Mouse (Mus musculus) liver, embryonic 12.5 days (tissue): ENCODE data around the gene Trim59. TPM values are rescaled to one million over a fixed set of nuclear protein-coding genes. Genes with fewer than 3 reads are reported as not detected.

Experiments
- ATAC-seq: fragments of 200-750 bp; cut with Nextera tagmentation; 2 replicates; pipeline ENCODE4 v1.8.0; 2017; ENCODE audit warnings: moderate number of reproducible peaks, mild to moderate bottlenecking, moderate library complexity
- H3K27ac ChIP-seq: fragments of 300-500 bp; sonication (generic); 2 replicates; pipeline ENCODE4 v1.5.1; 2016; ENCODE audit warnings: mild to moderate bottlenecking
- H3K27me3 ChIP-seq: fragments of 300-500 bp; sonication (generic); replicated peaks from 2 replicates; pipeline ENCODE4 v1.6.1; 2016; ENCODE audit warnings: mild to moderate bottlenecking, moderate library complexity
- H3K36me3 ChIP-seq: fragments of 300-500 bp; sonication (generic); 2 replicates; pipeline ENCODE4 v1.6.1; 2016; ENCODE audit warnings: mild to moderate bottlenecking, moderate library complexity
- H3K4me1 ChIP-seq: fragments of 300-500 bp; sonication (generic); 2 replicates; pipeline ENCODE4 v1.6.1; 2016
- H3K4me2 ChIP-seq: fragments of 300-500 bp; sonication (generic); 2 replicates; pipeline ENCODE4 v1.6.1; 2016; ENCODE audit warnings: mild to moderate bottlenecking, moderate library complexity
- H3K4me3 ChIP-seq: fragments of 300-500 bp; sonication (generic); 2 replicates; pipeline ENCODE4 v1.5.1; 2016; ENCODE audit warnings: mild to moderate bottlenecking, moderate library complexity
- H3K9ac ChIP-seq: fragments of 300-500 bp; sonication (generic); 2 replicates; pipeline ENCODE4 v1.6.1; 2016; ENCODE audit warnings: mild to moderate bottlenecking, moderate library complexity
- H3K9me3 ChIP-seq: fragments of 300-500 bp; sonication (generic); replicated peaks from 2 replicates; pipeline ENCODE4 v1.6.1; 2016; ENCODE audit warnings: mild to moderate bottlenecking, moderate library complexity
- WGBS: fragments of 180-500 bp; shearing (Covaris S2); methylation state at CpG from one replicate; pipeline ENCODE4 v1.1.7; 2016; ENCODE audit not compliant: insufficient replicate concordance; 5-methylcytosine and 5-hydroxymethylcytosine counted together
- polyA plus RNA-seq: library from polyadenylated mRNA; unstranded; fragments of >200 nt; fragmentation: Nextera tagmentation; extraction: Ambion mirVana; gene quantifications from 2 replicates; pipeline ENCODE4 v1.2.1, GENCODE M21; 2016

Trim59 gene
- polyA plus RNA-seq: 162 and 164 TPM in 2 replicates

DNA sequence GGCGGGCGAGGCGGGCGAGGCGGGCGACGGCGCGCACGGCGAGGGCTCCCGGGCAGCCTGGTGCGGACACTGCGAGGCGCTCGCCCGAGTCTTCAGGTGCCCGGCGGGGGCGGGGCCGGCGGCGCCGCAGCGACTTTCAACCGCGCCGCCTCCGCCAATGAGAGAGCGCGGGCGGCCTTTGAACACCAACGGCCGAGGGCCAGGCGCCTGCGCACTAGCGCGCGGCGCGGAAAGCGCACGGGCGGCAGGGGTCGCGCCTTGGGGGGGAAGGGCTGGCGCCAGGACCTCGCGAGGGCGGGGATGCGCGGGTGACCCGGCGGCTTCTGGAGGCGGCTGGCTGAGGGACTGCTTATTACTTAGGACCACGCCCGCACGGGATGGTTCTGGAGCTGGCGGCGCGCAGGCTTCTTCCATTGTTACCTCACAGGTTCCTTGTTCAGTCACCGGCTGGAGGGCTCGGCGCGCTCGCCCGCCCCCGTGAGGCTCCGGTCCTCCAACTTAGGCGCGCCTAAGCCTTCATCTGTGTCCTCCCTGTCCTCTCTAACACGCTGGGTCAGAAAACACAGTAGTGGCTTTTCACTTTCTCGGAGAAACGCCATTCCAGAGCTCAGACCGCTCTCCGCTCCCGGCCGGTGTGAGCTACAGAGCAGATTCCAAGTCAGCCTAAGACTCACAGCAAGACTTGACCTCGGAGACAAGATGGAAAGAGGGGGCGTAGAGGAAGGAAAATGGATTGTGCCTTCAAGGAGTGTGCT, at the start of gene Trim59:
Gene Trim59, minus strand, starts transcription at position 111 of the 755 bp plus-strand sequence.
- peaks cover 31% of the 10 kb centered on the region for H3K36me3 ChIP-seq
- H3K9me3 ChIP-seq: no peaks in the 10 kb centered on the region
- H3K4me3 ChIP-seq: peak within 1 kb of the TSS; percentile 96
- no peaks in the 10 kb centered on the region for H3K27me3 ChIP-seq
- under 1% methylated on average over 74 of the region's 80 CpGs for WGBS
- peak; percentile 91 for ATAC-seq
- H3K4me1 ChIP-seq: peaks cover 53% of the 10 kb centered on the region
- peak within 1 kb of the TSS; percentile 88 for H3K4me2 ChIP-seq
- H3K27ac ChIP-seq: peak within 1 kb of the TSS; percentile 98
- peak within 1 kb of the TSS; percentile 99 for H3K9ac ChIP-seq

DNA sequence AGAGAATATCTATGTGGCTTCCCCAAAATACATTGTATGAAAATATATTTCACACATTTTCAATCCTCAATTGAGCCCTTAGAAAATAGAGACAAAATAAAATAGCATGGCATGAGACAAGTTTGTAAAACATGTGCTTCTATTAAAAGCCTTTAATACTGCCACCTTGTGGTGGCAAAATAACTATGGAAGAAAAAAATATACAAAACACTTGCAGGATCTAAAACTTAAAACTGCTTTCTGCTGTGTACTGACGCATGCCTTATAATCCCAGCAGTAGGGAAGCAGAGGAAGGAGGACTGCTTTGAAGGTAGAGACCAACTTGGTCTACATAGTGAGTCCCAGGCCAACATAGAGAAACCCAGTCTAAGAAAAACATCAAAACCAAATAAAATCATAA, 19.4 kb upstream of the Trim59 start:
- no peak for ATAC-seq
- 46% methylated on average over 1 of the region's 1 CpGs for WGBS
- H3K4me3 ChIP-seq: no peak overlapping the region
- no peaks in the 10 kb centered on the region for H3K36me3 ChIP-seq
- H3K4me2 ChIP-seq: no peak overlapping the region
- no peaks in the 10 kb centered on the region for H3K9me3 ChIP-seq
- H3K9ac ChIP-seq: no peak overlapping the region
- no peaks in the 10 kb centered on the region for H3K27me3 ChIP-seq
- no peak overlapping the region; the same call in 1 of the 2 replicates for H3K27ac ChIP-seq
- peaks cover 26% of the 10 kb centered on the region for H3K4me1 ChIP-seq

DNA sequence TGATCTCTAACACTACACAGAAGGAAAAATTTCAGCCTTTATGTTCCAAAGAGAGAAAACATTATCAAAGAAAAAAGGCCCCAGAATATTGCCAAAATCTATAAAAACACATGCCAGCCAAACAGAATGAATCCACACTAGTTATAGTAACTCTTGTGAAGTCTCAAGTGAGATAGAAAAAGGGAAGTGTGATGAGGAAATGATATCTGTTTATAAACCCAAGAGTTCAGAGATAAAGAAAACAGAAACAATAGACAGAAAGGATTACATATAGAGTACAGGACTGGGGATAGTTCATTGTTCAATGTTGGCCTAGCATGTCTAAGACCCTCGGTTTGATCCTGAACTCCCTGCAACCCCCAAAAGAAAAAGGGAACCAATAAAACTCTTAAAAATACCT, 18.2 kb upstream of the Trim59 start:
- Histone ChIP-seq H3K9me3 (no peaks in the 10 kb centered on the region), H3K4me1 (peaks cover 22% of the 10 kb centered on the region), H3K36me3 (no peaks in the 10 kb centered on the region), H3K9ac (no peak overlapping the region; the same call in 1 of the 2 replicates), H3K27ac (peak overlapping the region; percentile 53; the same call in 1 of the 2 replicates), H3K4me3 (no peak overlapping the region), H3K4me2 (no peak overlapping the region), H3K27me3 (no peaks in the 10 kb centered on the region)
- no peak for ATAC-seq
- WGBS: 57% methylated on average over 1 of the region's 1 CpGs

DNA sequence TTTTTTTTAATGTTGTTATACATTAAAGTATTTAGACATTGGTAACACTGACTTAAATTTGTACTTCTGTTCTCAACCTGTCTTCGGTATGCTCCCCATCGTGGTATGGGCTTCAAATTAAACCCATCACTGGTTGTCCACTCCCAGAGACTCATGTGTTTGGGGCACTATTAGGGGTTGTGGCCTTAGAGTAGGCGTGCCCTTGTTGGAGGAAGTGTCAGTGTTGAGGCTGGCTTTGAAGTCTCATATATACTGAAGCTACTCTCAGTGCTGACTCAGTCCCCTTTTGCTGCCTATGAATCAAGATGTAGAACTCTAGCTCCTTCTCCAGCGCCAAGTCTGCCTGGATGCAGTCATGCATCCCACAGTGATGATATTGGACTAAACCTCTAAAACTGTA, 16.1 kb upstream of the Trim59 start:
- Histone ChIP-seq H3K4me1 (peaks cover 43% of the 10 kb centered on the region), H3K27me3 (no peaks in the 10 kb centered on the region), H3K9me3 (no peaks in the 10 kb centered on the region), H3K9ac (no peak overlapping the region), H3K36me3 (no peaks in the 10 kb centered on the region), H3K27ac (no peak overlapping the region), H3K4me3 (no peak overlapping the region), H3K4me2 (no peak overlapping the region)
- ATAC-seq: peak; percentile 31; the same call in 1 of the 2 replicates
- 83% methylated on average over 4 of the region's 4 CpGs for WGBS

DNA sequence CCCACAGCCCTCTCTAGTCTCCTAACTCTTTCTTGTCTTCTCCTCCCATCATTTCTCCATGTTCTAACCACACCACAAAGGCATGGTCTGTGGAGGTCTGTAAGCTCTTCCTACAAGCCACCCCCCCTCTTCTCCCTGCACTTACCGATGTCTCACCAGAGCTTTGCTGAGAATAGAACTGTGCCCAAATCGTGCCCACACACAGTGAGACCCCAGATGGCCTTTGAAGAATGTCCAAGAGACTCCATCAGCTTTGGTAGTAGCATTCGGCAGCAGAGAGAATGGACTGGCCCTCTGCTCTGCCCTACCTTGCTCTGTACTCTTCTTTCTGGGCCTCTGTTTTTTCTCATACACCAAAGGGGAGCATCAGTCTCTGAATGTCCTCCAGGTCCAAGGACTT, 11.3 kb upstream of the Trim59 start:
- H3K27me3 ChIP-seq: no peaks in the 10 kb centered on the region
- no peaks in the 10 kb centered on the region for H3K36me3 ChIP-seq
- 67% methylated on average over 3 of the region's 3 CpGs for WGBS
- no peak overlapping the region for H3K4me3 ChIP-seq
- ATAC-seq: no peak
- peak overlapping the region; percentile 97 for H3K27ac ChIP-seq
- no peaks in the 10 kb centered on the region for H3K9me3 ChIP-seq
- peaks cover 70% of the 10 kb centered on the region for H3K4me1 ChIP-seq
- peak overlapping the region; percentile 54 for H3K4me2 ChIP-seq
- H3K9ac ChIP-seq: peak overlapping the region; percentile 58

DNA sequence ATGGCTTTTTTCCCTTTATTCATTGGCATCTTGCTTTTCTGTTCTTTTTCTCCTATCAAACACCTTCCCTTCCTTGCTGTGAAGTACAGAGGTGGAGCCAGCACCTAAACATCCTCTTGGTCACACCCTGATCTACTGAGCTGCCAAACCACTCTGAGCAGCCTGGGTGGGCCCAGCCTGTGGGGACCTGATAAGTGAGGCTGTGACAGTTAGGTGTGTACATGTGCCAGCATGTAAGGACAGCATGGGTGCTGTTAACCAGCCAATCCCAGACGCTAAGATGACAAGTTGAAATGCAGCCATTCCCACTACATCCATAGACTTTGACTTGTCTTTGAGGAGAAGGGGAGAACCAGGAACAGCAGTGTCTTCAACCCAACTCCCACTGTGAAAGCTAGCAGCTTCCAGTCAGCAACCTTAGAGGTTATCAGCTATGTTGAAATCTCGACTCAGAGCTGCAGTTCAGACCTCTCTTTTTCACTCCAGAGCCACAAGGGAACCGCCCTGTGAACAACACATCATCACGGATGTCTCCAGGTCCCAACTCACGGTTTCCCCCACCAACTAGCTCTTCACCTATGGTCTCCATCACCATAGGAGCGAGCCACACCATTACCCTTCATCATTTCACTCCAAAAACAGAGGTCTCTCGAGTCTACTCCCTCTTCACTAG, 10.3 kb upstream of the Trim59 start:
- 28% methylated on average over 7 of the region's 7 CpGs for WGBS
- no peaks in the 10 kb centered on the region for H3K9me3 ChIP-seq
- no peaks in the 10 kb centered on the region for H3K36me3 ChIP-seq
- H3K9ac ChIP-seq: peak overlapping the region; percentile 59
- H3K27me3 ChIP-seq: no peaks in the 10 kb centered on the region
- H3K27ac ChIP-seq: peak overlapping the region; percentile 97
- peak overlapping the region; percentile 3 for H3K4me3 ChIP-seq
- peak overlapping the region; percentile 54 for H3K4me2 ChIP-seq
- H3K4me1 ChIP-seq: peaks cover 70% of the 10 kb centered on the region
- peak; percentile 100 for ATAC-seq

DNA sequence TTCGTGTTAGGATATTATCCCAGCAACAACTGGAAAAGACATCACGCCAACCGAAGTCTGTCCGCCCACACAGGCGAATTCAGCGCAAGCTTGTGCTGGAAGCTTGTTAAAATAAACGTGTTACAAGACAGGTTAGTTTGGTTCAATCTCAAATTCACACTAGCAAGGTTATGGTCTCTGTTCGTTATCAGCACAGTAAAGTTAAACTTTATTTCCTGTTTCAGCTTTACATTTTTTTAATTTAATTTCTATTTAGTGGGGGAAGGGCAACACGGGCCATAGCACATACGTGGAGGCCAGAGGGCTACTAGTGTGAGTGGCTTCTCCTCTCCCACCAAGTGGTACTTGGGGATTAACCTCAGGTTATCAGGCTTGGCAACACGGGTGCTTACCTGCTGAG, 7.3 kb upstream of the Trim59 start:
- ATAC-seq: no peak
- Histone ChIP-seq H3K27me3 (no peaks in the 10 kb centered on the region), H3K27ac (no peak overlapping the region), H3K36me3 (no peaks in the 10 kb centered on the region), H3K4me1 (peaks cover 73% of the 10 kb centered on the region), H3K9me3 (no peaks in the 10 kb centered on the region), H3K9ac (no peak overlapping the region), H3K4me3 (no peak overlapping the region), H3K4me2 (no peak overlapping the region)
- 83% methylated on average over 11 of the region's 11 CpGs for WGBS

DNA sequence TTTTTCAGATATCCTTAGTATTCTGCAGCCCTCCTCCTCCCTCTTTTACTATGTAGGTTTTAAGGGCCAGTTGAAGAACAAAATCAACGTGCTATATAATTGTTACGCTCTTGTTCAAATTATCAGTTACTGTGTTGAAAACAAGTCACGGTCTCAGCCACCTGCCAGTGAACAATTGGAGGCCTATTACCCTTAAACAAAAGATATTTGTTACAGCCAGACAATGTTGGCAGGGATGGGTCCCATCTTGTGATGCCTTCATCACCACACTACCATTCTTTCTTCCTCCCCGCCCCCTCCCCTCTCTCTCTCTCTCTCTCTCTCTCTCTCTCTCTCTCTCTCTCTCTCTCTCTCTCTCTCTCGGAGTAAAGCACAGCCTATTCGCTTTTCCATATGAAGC, 4.5 kb upstream of the Trim59 start:
- Histone ChIP-seq H3K4me2 (no peak overlapping the region), H3K9ac (no peak overlapping the region), H3K36me3 (no peaks in the 10 kb centered on the region), H3K4me3 (no peak overlapping the region), H3K27ac (no peak overlapping the region), H3K27me3 (no peaks in the 10 kb centered on the region), H3K9me3 (no peaks in the 10 kb centered on the region), H3K4me1 (peaks cover 64% of the 10 kb centered on the region)
- 83% methylated on average over 6 of the region's 6 CpGs for WGBS
- ATAC-seq: no peak

DNA sequence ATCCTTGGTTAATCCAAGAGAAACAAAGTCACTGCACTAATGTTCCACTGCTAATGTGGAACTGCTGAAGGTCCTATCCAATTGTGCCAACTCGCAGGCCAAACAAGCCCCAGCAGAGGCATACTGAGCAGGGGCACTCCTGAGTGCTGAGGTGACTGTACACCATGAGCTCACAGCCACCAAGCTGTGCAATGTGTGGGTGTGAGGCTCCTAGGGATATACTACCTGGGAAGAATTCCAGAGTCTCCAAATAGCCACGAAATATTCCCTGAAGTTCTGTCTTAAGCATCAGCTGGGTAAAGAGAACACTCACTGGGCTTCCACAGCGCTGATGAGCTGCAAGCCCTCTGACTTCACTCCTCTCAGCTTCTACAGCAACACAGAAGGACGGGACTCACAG, 3.1 kb upstream of the Trim59 start:
- 77% methylated on average over 4 of the region's 4 CpGs for WGBS
- Histone ChIP-seq H3K36me3 (peaks cover 6% of the 10 kb centered on the region), H3K27me3 (no peaks in the 10 kb centered on the region), H3K4me2 (no peak overlapping the region), H3K4me1 (peaks cover 54% of the 10 kb centered on the region), H3K9me3 (no peaks in the 10 kb centered on the region), H3K27ac (peak overlapping the region; percentile 1; the same call in 1 of the 2 replicates), H3K4me3 (no peak overlapping the region), H3K9ac (no peak overlapping the region)
- no peak for ATAC-seq

DNA sequence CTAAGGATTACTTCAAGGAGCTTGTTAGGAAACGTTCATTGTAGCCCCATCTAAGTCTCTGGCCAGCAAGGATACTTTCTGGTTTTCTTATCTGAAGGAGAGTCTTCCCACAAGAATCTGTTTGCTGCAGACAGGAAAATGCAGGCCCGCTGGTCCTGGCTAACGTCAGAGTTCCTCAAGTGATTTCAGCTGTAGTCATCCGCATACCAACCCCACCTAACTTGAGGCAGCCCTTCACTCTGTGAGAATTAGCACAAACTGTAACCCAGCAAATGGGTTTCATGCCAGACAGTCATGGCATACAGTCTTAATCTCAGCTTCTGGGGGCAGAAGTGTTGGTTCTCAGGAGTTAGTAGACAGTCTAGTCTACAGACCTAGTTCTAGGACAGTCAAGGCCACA, 2.0 kb upstream of the Trim59 start:
- peak overlapping the region; percentile 79 for H3K27ac ChIP-seq
- H3K4me3 ChIP-seq: no peak overlapping the region
- WGBS: 17% methylated on average over 4 of the region's 4 CpGs
- H3K27me3 ChIP-seq: no peaks in the 10 kb centered on the region
- H3K4me2 ChIP-seq: peak overlapping the region; percentile 88
- H3K36me3 ChIP-seq: peaks cover 14% of the 10 kb centered on the region
- H3K9ac ChIP-seq: peak overlapping the region; percentile 99
- H3K4me1 ChIP-seq: peaks cover 48% of the 10 kb centered on the region
- H3K9me3 ChIP-seq: no peaks in the 10 kb centered on the region
- ATAC-seq: no peak

DNA sequence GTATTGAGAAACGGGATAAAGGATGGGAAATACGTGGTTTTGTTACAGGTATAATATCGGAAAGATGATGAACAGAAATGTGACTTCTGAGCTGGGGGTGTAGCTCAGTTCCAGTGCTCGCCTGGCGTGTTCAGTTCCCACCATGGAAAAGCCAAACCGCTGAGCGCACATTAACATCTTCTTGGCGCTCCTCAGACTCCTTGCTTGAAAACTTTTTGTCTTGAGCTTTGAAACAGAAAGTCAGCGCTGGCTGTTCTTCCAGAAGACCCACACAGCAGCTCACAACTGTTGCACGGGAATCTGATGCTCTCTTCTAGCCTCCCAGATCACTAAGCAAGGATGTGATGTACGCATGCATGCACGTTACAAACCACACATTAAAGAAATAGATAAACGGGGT, 1.2 kb upstream of the Trim59 start:
- Histone ChIP-seq H3K9me3 (no peaks in the 10 kb centered on the region), H3K4me1 (peaks cover 52% of the 10 kb centered on the region), H3K9ac (peak overlapping the region; percentile 99), H3K27me3 (no peaks in the 10 kb centered on the region), H3K36me3 (peaks cover 22% of the 10 kb centered on the region), H3K4me2 (peak overlapping the region; percentile 88), H3K4me3 (peak overlapping the region; percentile 96), H3K27ac (peak overlapping the region; percentile 98)
- WGBS: 18% methylated on average over 13 of the region's 13 CpGs
- ATAC-seq: no peak

DNA sequence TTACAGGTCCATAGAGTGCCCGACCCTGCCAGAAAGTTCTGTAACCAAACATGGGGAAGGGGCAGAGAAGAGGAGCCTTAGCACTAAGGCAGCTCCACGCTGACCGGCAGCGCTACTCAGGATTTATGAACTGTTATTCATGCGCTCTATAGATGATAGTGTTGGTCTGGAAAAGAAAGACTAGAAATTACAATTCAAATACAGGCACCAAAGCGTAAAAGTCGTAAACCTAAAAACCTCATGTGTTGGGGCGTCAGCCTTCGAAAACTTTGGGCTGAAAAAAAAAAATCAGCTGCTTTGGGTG, 797 bp upstream of the Trim59 start:
- Histone ChIP-seq H3K27ac (peak overlapping the region; percentile 98), H3K27me3 (no peaks in the 10 kb centered on the region), H3K9ac (peak overlapping the region; percentile 99), H3K9me3 (no peaks in the 10 kb centered on the region), H3K4me1 (peaks cover 55% of the 10 kb centered on the region), H3K4me2 (peak overlapping the region; percentile 88), H3K4me3 (peak overlapping the region; percentile 96), H3K36me3 (peaks cover 26% of the 10 kb centered on the region)
- 4% methylated on average over 9 of the region's 9 CpGs for WGBS
- 0 out of 2 replicates have a peak, but pooled peaks have one; percentile 3 for ATAC-seq
